Mouse (Mus musculus) brain, adult 10 weeks (tissue): ENCODE data around the gene Gpat3. TPM values are rescaled to one million over a fixed set of nuclear protein-coding genes. Genes with fewer than 3 reads are reported as not detected.

Source experiments
- polyA plus RNA-seq: library from polyadenylated mRNA; stranded (reverse); fragments of 350-450 nt; fragmentation: Illumina TruSeq; extraction: RNeasy Lipid Tissue Mini Kit (QIAGEN cat#74804); gene quantifications from one replicate; pipeline ENCODE4 v1.2.3, GENCODE M21; 2015; ENCODE audit warnings: low read depth, low replicate concordance

The Gpat3 gene
- polyA plus RNA-seq = 6.3 TPM

GRCm38 (mm10) chr5:100845485-100845847 lies at the start of gene Gpat3:
Gpat3 (plus strand) TSS chr5:100845713.

GRCm38 (mm10) chr5:100798165-100798860 lies 47.2 kb upstream of the Gpat3 start, which contains the start of the genes Helq and Mrps18c:
Helq (minus strand) TSS chr5:100798598.
Mrps18c (plus strand) TSS chr5:100798627.

GRCm38 (mm10) chr5:100820483-100821184 lies 24.9 kb upstream of the Gpat3 start, which contains the start of gene Abraxas1:
Abraxas1 (minus strand) TSS chr5:100820965.

Other genes starting within 250 kb of the Gpat3 start
- gene Coq2, start 170.6 kb upstream of the Gpat3 start, polyA plus RNA-seq = 117 TPM
- 1.2 TPM for gene Hpse, start 126.0 kb upstream of the Gpat3 start, polyA plus RNA-seq
- 16.5 TPM for gene Helq, start 47.1 kb upstream of the Gpat3 start, polyA plus RNA-seq
- 94.7 TPM for gene Mrps18c, start 47.1 kb upstream of the Gpat3 start, polyA plus RNA-seq
- gene Abraxas1, start 24.7 kb upstream of the Gpat3 start, polyA plus RNA-seq = 8.1 TPM